Mouse (Mus musculus) ovary, postnatal 14 days (tissue): ENCODE measurements around the gene Hapln3.

ENCODE experiments used
- DNase-seq: peaks from one replicate; pipeline ENCODE4 v3.0.0; 2022; ENCODE audit warnings: low spot score

Gene Hapln3

DNA sequence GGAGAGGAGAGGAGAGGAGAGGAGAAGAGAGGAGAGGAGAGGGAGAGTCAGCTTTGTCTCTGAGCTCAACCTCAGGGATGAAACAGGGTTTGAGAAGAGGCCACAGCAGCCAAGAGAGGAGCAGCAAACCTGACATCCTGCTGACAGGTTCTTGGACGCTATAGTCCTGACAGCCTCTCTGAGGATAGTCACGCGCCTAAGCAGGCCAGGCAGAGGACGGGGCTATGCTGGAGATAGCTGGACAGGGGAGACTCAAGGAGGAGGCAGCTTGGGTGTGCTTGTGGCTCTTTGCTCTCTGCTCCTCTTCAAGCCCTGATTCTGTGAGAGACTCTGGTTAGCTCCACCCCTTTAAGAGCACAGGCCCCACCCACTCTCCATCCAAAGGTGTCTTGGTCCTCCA is 62.6 kb downstream of the Hapln3 start:
- no peak for DNase-seq

- DNase-seq, result no peak
Observed at GRCm38 (mm10) chr7:79067466-79067865, 63.4 kb downstream of the Hapln3 start.
